Mouse (Mus musculus): ENCODE measurements around the gene Peli2.

DNA sequence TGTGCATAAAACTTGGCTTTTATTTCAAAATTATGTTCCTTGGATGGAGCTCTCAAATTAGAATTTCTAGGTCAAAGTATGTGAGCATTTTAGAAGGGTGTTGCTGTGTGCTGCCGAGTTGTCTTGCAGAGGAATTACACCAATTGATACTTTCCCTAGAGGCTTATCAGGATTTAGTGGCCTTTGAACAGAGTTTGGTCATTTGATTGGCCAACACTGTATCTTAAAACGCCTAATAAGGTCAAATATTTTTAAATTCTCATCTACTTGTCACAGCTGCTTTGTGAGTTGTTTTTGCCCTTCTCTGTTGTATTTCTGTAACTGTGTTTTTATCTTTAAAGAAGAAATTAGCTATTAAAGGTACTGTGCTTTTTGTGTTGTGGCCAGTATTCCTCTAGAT is 32.4 kb downstream of the Peli2 start:
- TF ChIP-seq NELFE (IDR thresholded peaks at IDR 0.05; ENCODE audit: low read depth, low read length) (no peak), POLR2A (IDR thresholded peaks at IDR 0.05; ENCODE audit: low read depth, low read length) (no peak), RAD21 (IDR thresholded peaks at IDR 0.05; ENCODE audit: low read depth, low read length) (no peak), MAFK (IDR thresholded peaks at IDR 0.05; ENCODE audit: insufficient replicate concordance, low read length) (no peak), CTCF (conservative IDR thresholded peaks at IDR 0.05 in 1 of 2, IDR thresholded peaks at IDR 0.05 in 1 of 2; ENCODE audit: low read depth in 2 of 2, low read length in 2 of 2) (no peak), USF1 (IDR thresholded peaks at IDR 0.05; ENCODE audit: low read depth, low read length) (no peak), MXI1 (IDR thresholded peaks at IDR 0.05; ENCODE audit: low read depth, low read length) (no peak), TCF12 (IDR thresholded peaks at IDR 0.05; ENCODE audit: low read depth, low read length) (no peak), SMC3 (IDR thresholded peaks at IDR 0.05; ENCODE audit: low read depth, low read length) (no peak), E2F4 (IDR thresholded peaks at IDR 0.05; ENCODE audit: insufficient replicate concordance, low read depth, low read length) (no peak), MAX (IDR thresholded peaks at IDR 0.05; ENCODE audit: low read length) (no peak), EP300 (IDR thresholded peaks at IDR 0.05; ENCODE audit: low read length) (no peak)
